Mouse (Mus musculus) lung, postnatal 14 days (tissue): Measurements from ENCODE around the gene Fam20c.

Experiments used
- DNase-seq: peaks from one replicate; pipeline ENCODE4 v3.0.0; 2021

Gene Fam20c

DNA sequence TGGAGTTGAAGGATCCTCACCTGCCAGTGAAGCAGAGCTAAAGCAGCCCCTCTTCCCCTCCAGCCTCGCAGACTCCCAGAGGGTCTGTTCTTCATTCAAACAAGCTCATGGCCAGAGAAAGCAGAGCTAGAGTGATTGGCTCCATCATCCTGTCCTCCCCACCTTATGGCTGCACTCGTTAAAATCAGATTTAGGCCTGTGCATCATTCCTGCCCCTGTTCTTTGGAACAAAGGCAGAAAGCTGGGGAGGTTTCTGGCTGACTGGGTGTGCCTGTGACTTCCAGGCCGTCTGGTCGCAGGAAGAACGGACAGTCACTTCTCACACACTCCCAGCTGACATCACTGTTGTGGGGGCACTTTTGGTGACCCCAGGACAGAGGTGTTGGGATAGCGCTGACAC is 2.8 kb downstream of the Fam20c start:
- no peak for DNase-seq

DNA sequence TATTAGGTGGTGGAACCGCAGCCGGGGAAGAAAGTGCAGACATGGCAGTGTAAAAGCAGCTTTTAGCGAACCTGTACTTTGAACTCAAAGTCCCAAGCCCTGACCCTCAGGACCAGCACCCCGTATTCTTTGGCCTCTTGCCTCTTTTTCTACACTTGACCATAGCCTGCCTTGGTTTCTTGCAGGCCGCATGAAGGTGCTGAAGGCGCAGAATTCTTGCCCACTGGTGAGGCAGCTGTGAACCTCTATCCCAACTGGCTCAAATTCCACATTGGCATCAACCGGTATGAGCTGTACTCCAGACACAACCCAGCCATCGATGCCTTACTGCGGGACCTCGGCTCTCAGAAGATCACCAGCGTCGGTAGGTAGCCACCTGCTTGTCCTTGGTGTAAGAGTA is 3.3 kb downstream of the Fam20c start:
- DNase-seq = no peak

DNA sequence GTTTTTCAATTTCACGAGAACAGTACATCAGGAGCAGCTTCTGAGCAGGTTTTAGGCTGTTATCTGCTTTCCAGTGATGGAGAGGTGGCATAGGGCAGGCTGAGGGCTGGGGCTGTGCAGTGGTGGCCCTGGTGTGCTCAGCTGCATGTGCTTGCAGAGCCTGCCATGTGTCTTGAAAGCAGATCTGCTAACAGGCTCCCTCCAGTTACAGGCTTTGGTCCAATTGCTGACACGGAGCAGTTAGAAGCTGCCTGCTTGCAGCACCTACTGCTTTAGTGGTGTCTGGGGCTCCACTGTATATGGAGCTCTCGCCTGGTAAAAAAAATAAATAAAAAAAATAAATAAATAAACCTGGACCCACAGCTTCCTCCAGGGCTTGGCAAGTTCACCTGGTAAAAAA is 4.2 kb downstream of the Fam20c start:
- no peak for DNase-seq

DNA sequence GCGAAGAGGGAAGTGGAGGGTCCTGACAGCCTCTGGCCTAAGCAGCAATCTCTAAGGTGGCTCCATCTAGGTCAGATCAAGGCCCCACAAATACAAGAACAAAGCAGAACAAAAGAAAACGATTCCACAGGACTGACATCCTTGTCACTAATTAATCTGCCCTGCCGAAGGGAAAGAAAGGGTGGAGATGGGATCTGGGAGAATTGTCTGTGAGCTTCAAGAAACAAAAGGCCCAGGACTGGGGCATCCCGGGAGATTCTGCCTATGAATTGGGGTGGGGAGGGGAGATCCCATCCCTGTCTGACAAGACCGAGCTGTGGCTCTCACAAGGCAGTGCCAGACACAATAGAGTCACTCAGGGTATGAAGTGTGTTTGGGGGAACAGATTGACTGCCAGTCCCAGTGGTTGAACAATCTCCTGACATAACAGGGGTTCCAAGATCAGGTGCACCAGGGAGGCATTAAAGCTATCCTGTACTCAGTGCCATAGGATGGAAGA is 7.6 kb downstream of the Fam20c start:
- no peak for DNase-seq

DNA sequence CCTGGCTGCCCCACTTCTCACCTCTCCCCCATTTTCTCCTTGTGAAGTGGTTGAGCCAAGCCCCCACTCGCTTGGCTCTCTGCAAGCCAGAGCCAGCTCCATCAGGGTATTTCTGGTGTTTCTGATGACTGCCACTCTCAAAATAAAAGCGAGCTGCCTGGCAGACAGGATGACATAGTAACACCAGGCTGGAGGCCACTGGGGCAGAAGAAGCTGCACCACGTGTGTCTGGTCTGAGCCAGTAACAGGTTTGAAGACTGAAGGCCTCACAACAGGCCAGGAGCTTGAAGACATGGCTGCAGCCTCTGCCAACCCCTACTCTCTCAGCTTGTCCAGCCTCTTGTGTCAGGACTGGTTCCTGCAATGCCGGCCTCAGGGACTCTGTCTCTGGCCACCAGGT is 8.0 kb downstream of the Fam20c start:
- no peak for DNase-seq

DNA sequence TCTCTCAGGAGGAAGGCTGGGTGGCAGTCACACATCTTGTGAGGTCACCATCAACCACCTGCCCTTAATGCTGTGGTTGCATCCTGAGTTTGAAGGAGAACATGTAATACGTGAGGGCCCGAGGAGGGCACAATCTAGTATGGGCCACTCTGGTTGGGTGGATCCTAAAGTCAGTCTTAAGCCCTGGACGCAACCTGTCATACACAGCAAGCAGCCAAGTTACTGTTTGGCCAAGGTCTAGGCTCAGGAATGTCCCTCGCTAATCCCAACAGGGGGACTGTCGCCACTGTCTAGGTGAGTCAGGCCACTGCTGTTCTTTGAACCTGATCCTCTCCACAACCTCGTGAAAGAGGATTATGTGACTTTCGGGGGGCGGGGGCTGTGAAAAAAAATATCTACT is 10.3 kb downstream of the Fam20c start:
- no peak for DNase-seq

DNA sequence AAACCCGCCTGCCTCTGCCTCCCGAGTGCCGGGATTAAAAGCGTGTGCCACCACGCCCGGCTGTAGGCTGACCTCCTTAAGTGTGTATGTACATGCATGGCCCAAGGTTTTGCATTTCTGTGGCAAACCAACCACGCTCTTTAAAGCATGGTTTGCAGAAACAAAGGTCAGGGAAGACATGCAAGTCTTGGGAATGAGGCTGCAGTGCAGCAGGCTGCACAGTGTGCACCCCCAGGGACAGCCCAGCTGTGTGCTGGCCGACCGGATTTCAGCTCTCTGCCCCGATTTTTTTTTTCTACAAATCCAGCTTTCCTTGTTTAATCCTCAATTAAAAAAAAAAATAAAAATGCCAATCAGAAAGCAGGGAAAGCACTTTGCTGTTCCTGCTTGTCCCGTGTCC is 13.3 kb downstream of the Fam20c start:
- no peak for DNase-seq

DNA sequence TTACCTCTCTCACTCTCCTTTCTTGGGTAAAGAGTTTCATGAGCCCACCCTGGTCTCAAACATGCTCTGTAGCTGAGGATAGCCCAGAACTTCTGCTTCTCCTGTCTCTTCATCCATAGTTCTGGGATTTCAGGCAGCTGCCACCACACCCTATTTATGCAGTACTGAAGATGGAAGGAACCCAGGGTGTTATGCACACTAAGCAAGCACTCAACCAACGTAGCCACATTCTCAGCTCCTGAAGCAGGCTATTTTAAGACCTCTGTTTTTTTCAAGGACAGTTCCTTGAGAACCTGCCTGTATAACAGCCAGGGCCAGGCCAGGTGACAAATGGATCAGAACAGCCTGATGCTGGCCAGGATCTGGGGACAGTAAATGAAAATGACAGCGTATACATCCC is 14.4 kb downstream of the Fam20c start:
- DNase-seq = no peak

DNA sequence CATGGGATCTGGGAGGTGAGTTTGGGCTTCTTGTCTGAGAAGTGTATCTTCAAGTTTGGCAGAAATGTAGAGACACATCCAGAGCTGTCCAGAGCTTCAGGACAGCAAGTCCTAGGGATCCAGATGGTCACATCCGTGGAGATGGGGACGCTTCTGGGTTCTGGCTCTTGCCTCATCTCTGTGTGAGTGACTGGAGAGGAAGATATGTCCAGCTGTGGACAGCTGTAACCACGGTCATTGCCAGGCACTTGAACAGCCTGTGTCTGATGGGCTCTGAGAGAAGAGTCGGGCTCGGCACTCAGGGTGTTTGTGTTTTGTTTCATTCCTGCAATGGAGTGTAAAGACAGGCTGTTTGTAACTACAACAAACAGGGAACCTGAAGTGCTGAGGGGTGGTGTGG is 14.8 kb downstream of the Fam20c start:
- DNase-seq = peak; percentile 58

DNA sequence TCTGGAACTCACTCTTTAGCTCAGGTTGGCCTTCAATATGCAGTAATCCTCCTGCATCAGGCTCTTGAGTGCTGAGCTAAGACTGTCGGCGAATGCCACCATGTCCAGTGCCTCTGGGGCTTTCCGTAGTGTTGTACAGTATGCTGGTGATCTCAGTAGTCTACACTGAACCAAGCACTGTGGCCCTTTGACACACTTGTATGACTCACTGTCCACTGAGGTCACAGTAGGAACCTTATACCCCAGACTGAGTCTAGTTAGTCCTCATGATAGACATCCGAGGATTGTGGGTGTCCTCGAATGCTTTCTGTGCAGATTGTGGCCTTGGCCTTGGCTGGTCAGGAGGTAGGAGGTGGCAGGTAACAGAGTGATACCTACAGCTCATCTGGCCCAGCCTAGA is 20.8 kb downstream of the Fam20c start:
- no peak for DNase-seq

DNA sequence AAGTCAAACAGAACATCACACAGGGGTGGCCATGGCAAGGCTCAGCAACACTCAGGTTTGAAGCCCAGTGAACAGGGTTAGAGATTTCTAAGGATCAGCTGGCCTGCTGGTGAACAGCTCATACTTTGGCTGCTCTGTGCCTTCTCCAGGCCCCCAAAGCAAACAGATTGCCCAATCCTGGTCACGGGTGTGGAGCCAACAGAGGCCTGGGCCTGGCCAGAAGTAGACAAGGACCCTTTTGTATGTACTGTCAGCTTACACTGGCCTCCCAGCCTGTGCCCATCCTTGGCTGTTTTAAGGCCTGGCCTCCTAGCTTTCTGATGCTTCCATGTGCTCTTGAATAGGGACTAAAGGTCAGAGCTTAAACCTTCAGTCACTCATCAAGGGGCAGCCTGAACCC is 22.0 kb downstream of the Fam20c start:
- DNase-seq = peak; percentile 36

DNA sequence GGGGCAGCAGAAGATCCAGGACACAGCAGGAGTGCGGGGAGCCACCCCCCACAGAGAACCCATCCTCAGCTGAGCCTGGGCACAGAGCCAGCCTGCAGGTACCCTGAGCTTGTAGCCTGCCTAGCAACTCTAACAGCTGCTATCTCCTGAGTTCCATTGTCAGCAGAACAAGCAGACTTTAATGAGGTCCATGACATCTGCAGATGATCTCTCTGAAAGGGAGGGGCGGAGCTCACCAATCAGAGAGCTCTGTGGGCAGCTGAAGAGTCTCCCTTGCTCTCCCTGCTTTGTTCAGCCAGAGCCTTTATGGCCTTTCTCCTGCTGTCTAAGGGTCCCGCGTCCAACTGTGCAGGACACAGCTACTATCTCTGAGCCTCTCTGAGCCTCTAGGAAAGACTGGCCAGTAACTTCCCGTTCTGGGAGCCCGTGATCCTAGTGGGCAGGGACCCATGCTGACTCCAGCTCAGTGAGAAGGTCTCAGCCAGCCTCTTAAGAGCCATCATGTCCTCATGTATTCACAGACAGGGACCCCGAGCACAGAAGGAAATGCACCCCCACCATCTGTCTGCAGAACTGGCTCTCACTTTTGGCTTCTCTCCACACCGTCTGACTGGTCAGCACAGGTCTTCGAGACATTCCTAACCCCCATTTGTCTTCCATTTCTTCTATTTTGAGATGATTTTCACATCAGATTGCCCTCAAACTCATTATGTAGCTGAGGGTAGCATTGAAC is 24.6 kb downstream of the Fam20c start:
- no peak for DNase-seq

DNA sequence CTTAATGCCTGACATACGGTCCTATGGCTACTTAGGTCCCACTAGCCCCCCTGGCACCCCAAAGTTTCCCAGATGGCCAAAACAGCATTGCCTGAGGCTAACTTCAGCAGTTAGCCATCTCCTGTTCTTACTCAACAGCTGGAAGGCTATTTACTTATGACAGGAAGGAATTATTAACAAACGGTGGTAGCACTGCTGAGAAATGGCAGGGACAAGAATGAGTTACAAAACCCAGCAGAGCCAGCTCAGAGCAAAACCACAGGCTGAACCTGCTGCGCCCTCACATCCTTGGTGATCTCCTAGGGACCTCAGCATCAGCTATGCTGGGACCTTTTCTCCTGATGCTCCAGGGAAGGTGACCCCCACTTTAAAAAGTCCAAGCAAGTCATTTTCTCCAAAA is 25.3 kb downstream of the Fam20c start:
- DNase-seq = no peak

DNA sequence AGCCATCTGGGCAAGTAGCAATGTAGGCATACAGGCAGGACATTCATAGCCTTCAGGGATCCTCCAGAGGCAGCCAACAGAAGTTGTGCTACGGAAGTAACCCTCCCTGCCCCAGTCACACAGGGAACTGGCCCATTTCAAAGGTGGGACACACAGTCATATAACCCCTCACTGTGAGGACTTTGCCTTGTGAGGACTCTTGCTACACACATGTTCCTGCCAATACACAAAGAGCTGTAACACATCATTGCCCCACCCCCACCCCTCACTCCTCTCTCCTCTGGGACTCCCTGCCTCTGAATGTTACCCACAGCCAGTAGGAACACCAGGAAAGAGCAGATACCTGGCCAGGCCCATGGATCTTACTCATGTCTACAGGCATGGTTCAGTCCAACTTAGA is 28.4 kb downstream of the Fam20c start:
- no peak for DNase-seq

DNA sequence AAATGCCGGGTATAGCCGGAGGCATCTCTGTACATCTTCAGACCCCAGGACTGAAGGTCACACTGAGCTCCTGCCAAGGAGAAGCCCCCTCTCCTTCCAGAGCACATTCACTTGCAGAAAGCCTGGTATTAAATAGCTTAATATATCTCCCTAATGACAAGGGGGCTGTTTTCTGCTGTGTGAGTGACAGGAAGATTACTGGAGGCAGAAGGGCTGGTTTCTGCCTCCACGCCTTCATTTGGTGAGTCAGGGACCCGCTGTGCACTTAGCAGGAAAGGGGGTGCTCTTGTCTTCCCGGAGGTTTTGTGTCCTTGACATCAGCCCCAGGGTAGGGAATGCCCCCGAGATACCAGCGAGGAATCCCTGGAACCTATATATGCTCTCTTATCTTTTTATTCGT is 28.9 kb downstream of the Fam20c start:
- no peak for DNase-seq

DNA sequence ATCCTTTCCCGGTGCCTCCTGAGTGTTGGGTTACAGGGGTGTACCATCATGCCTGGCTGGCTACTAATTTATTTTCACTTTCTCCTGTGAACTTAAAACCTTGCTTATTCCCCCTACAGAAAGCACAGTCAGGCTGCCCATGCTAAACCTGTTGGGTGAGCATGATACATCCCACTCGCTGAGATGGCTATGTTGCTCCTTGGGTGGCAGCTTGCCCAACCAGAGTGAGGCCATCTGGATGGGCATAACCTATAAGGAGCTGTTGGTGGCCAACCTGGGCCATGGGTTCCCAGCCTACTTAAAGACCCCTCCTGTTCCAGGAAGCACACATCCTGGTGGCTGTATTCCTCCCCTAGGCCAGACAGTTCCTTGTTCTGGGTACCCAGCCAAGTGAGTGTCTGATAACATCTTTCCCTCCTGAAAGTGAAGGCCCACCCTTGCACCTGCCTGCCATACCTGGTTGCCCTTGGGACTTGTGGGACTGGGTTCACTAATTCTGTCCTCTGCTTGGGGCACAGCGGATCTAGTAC is 31.7 kb downstream of the Fam20c start:
- no peak for DNase-seq

DNA sequence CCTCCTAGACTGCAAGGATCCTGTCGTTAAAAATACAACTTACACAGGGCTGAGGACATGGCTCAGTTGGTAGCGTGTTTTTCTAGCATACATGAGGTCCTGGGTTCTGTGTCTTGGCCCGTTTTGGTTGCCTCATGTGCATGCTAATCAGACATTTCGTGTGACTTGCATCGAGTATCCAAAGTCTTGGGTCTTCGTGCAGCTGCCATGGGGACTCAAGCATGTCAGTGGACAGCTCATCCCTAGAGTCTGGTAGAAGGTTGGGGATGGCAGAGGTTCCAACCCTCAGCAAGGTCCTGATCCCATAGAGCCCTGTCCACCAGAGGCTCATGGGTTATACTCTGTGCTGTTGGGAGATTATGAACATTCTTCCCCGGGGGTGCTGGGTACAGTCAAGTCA is 33.3 kb downstream of the Fam20c start:
- no peak for DNase-seq

DNA sequence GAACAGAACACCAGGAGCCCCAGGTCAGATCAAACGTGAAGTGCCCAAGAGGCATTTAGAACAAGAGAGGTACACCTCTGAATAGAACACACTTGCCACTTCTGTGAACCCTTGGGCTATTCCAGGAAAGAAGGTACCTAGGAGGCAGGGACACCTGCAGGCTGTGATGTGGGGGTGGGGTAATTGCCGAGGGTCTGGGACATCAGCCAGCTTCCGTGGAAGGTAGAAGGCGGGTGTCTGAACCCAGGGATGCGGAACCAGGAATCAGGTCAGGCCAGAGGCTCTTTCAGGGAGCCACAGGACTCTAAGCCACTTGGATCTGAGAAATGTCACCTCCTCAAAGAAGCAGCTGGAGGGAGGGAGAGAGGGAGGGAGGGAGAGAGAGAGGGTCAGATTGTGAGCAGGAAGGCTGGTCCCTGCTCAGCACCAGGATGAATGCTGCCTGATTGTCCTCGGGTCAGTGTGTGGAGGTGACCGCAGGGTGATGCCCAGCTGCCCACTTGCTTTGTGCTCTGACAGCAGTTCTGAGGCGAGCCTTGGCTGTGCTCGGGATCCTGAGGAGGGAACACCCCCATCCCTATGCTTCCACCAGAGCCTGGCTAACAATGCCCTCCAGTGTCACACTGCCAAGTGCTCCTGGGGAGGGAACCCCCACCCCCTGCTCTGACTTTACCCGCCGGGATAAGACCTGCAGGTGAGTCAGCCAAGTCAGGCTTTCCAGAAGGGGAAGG is 34.3 kb downstream of the Fam20c start:
- DNase-seq = no peak

DNA sequence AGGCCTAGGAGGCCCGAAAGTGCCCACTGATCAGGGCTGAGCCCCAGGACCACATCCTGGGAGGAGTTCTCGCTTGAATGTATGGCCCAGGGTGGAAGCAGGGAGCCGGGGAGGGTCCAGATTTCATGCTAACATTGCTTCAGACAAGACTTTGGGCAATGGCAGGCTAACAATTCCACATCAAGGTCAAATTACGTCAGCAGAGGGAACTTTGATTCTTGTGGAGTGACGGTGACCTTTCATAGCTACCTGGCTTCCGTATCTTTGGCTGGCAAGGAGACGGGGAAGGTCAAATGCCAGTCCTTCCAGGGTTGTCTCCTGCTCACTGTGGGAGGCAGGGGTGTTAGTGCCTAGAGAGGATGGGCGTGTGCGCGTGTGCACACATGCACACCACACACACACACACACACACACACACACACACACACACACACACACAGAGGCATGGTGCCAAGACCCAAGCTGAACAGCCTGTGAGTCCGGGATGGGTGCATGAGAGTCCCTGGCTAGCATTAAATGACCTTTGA is 36.7 kb downstream of the Fam20c start:
- no peak for DNase-seq

DNA sequence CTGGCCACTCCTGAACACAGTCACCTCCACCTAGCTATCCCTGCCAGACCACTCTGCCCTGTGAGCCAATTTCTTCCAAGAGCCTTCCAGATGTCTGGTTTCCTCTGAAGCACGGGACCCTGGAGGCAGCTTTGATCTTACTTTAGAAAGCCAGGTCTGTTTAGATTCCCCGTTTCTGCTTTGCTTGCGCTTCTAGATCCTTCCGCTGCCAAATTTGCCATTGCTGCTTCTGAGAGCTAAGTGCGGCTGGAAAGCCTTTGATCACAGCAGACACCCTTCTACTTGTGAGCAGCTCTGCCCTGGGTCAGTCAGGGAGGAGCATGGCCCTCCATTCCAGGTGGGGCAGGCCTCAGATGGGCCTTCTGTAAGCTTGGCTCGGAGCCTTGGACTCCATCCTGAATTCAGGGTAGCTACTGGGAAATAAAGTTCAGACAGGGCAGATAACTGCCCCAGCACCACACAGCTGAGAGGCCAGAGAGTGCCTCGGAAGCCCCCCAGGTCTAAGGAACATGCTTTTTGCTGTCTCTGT is 47.3 kb downstream of the Fam20c start:
- DNase-seq = no peak

DNA sequence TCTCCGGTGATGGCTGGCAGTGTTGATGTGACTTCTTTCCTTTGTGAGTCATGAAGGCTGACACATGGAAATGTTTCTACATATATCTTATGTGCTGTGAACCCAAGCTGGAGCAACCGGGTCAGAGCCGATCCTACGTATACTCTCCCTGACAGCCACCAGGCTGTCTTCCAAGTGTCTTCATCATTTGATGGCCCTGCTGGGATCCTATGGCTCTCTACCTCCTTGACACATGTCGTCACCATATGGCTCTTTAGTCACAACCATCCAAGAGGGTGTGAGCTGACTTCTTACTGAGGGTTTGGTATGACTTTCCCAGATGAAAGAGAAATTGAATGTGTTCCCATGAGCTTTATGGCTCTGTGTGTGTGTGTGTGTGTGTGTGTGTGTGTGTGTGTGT is 50.0 kb downstream of the Fam20c start:
- no peak for DNase-seq

DNA sequence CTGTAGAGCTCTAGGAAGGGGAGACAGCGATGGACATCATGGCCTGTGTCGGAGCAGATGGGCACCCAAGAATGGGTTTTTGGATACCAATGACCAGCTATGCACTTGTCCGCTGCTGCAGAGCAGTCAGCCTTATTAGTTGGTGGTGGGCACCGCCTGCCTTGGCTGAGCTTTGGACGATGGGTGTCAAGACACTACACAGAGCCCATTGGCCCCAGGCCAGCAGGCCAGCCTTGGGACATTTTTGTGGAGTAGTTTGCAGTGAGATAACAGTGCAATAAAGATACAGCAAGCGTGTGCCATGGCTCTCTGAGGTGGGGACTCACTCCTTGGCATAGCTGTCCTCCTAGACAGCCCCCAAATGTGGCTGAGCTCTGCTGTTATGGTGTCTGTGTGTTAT is 55.5 kb downstream of the Fam20c start:
- no peak for DNase-seq

DNA sequence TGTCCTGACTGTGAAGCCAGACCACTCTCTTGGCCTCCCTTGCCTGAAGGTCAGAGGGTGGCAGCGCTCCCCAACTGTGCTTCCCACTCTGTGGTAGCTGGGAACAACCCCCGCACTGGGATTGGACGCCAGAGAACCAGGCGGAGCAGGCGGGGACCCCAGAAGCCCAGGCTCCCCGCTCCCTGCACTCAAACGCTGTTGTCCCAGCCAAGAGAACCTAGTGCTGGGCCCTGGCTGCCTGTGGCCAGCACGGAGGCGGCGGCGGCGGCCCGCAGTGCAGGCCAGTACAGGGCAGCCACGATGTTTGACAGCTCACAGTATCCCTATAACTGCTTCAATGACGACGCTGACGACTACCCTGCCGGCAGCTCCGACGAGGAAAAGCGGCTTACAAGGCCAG is 65.5 kb downstream of the Fam20c start, which contains the start of gene Gm5294:
Gm5294 (plus strand) TSS at position 301 of the 400 bp plus-strand sequence.
- DNase-seq = no peak
